Mouse (Mus musculus): Measurements from ENCODE around the gene Ak1.

Ak1 gene

DNA sequence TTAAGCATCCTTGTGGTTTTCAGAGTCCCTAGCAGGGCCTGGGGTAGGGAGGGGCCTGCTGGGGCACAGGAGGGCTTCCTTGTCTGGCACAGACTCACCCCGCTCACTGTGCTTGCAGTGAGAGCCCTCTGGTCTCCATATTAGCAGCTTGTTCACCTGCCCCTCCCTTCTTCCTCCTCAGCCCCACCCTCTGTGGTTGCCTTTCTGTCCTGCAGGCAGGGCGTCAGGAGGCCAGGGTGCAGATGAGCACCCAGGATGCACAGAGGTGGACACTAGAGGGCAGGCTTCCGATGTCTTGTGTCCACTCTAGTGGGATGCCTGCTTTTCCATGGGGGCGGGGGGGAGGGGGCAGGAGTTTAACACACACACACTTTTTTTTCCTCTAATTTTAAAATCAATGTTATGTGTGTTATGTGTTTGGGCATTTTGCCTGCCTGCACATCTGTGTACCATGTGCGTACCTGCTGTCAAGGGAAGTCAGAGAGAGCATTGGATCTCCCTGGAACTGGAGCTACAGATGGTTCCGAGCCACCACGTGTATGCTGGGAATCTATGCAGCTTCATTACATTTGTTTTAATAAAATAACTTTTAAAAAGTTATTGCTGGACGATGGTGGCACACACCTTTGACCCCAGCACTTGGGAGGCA lies 20.0 kb upstream of the Ak1 start:
- peak; percentile 81 for DNase-seq

DNA sequence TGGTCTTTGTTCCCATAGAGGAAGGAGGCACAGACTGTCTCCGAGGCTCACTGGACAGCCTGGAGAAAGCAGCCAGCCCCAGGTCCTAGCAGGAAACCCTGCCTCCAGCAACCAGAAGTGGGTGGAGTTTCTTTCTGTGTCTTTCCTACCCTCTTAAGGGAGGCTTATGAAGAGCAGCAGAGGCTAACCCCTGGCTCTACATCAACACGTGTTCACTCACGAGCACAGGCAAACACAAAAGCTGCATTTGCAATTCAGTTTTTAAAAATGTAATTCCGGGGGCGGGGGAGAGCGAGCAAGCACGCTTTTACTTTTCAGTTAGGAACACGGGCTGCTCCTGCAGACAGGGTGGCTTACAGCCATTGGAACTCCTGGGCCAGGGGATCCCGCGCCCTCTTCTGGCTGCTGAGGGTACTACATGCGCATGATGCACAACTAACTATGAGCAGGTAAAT lies 18.9 kb upstream of the Ak1 start:
- peak; percentile 89 for DNase-seq

DNA sequence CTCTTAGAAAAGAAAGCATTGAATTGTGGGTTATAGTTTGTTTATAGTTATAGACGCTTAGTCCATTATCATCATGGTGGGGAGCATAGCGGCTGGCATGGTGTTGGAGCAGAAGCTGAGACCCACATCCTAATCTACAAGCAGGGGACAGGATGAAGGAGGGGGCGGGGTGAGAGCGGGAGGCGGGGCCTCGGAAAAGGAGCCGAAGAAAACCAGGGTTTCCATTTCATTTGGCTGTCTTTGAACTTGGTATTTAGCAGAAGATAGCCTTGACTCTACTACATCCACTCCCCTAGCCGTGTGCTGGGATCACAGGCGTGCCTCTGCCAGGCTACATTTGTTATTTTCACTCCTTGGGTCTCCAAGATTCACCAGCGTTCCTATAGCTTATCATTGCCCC lies 16.9 kb upstream of the Ak1 start:
- peak; percentile 46 for DNase-seq

DNA sequence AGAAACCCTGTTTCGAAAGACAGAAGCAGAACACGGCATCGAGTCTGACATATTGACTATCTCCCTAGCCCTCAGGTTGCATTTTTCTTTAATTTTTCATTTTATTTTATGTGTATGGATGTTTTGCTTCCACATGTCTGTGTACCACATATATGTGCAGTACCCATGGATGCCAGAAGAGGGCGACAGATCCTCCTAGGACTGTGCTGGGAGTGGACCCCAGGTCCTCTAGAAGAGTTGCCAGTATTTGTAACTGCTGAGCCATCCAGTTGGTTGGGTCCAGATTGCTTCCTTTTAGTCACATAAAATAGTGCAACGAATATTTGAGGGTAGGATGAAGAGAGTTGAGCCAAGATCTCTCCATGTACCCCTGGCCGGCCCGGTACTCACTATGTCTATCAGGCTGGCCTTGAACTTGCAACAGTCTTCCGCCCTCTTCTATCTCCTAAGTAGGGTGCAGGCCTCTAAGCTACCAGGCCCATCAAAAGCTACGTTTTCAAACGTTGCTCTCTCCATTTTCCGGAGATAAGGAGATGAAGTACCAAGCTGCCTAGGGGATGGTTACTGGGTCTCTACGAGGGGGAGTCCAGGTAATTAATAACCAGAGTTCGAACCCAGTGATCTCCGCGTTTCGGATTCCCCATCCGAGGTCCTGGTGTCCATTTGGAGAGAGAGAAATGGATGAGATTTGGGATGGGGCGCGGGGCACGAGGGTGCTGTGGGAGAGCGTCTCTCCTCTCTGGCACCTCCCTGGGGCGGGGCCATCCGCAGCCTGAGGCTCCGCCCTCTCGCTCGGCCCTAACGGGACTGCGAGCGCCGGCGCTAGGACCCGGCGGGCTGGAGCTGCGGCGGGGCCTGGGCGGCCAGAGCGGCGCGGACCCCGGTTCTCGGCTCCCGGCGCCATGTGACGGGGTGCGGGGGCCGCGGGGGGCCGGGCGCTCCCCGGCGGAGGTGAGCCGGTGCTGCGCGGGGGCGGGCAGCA lies 15.1 kb upstream of the Ak1 start:
- peak; percentile 94 for DNase-seq

DNA sequence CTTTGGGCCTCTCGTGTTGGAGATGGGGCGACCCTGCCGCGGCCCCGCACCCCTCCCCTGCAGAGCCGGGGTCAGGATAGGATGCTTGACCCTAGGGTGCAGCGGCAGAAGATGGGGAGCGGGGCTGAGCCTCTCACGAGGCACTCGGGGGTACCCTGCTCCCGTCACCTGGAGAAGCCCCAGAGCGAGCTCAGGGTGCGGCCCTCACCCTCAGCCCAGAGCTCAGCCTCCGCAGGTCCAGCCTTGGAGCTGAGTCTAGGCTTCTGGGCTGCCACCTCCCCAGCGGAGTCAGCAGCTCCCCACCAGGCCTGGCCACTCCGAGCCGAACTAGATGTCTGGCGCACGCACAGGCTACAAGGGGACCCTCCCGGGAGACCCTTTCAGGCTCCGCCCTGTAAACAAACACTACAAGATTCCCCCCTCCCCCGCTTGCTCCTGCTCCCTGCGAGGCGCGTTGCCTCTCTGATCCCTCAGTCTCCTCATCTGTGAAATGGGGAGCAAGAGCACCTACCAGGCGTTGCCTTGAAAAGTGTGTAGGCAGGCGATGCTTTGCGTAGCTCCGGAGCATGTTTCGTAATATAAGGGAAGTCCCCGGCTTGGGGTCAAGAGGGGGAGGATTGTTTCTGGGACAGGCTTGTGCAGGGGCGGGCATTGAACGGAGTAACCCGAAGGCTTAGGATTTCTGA lies 14.2 kb upstream of the Ak1 start:
- peak; percentile 60 for DNase-seq

DNA sequence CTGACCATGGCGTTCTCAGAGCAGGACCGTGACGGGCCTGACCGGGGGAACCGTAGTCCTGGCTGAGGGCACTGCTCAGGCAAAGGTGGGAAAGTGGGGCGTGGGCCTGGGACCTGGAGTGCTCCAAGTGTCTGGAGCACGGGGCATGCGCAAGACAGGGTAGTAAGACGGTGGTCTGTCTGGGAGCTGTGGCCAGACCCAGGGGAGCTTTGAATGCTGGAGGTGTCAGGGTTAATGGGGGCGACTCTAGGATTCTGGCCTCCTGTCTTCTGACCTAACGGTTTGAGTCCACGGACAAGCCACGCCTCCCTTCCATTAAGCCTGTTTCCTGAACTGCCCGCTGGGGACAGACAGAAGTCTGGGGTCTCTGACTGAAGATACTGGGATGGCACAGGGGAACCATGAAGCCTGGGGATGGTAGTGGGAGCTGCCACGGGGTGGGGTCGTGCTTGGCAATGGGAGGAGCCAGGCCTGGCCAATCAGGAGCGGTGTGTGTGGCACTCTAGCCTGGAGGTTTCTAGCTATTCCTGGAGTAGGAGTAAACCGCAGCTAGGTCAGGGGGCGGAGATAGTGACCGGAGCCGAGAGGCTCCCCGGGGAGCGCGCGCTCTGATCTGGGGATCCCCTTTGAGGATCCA lies 13.3 kb upstream of the Ak1 start:
- DNase-seq: peak; percentile 88

DNA sequence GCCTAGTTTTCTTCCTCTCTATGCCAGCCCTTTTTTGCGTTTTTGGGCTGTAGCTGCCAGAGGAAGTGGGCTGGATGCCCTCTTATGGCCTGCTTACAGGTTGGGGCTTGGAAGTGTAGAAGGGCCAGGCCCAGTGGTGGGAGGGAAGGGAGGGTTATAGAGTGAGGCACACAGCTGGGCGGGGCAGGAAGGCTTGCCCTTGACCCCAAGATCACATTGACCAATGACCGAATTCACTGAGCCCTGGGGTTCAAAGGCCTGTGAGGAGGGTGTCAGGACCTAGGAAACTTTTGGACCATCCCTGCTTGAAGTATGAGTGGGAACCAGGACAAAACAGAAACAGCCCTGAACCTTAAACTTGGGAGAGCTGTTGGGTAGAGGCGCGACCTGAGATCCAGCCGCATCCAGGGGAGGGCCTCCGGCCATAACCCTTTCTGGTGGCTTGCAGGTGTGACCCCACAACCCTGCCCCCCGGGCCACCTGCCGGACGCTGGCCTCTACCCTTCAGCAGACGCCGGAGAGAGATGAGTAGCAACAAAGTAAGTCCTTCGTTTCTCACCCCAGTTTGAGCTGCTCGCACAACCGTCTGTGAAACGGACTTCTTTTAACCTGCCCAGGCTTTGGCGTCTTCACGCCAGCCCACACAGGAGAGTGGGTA lies 12.7 kb upstream of the Ak1 start:
- no peak for DNase-seq

DNA sequence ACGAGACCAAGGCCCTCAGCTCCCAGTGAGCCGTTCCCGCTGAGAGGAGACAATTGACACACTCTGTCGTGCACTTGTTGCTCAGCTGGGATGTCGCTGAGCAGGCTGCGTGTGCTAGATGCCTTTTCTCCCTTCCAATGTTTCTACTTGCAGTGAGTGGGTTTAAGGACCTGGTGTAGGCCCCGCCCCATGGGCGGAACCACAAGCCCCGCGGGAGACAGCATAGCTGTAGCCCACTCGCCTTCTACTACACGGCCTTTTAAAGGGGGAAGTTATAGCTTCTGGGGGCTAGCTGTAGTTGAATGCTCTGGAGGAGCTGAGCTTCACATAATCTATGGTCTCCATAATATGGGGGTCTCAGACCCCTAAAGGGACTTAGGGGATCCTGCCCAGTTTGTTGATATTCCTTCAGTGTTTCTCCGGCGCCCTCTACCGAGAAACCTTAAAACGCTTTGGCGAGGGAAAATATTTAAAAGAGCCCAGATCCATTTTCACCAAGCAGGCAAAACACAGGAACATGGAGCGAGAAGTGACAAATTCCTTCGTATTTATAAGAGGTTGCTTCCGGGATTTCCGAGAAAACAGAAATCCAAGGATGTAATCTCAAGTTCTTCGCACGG lies 10.8 kb upstream of the Ak1 start:
- DNase-seq: peak; percentile 60

DNA sequence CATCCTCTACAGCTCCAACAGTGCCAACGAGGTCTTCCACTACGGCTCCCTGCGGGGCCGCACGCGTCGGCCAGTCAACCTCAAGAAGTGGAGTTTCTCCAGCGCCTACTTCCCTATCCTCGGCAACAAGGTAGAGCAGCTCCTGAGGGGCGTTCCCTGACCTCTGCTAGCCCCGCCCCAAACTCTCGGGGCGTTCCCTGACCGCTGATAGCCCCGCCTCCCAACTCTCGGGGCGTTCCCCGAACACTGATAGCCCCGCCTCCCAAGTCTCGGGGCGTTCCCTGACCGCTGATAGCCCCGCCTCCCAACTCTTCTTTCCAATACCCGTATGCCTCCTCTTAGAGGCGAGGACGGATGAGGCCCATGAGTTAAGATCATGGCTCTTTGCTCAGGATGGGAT lies 9.3 kb upstream of the Ak1 start:
- peak; percentile 78 for DNase-seq

DNA sequence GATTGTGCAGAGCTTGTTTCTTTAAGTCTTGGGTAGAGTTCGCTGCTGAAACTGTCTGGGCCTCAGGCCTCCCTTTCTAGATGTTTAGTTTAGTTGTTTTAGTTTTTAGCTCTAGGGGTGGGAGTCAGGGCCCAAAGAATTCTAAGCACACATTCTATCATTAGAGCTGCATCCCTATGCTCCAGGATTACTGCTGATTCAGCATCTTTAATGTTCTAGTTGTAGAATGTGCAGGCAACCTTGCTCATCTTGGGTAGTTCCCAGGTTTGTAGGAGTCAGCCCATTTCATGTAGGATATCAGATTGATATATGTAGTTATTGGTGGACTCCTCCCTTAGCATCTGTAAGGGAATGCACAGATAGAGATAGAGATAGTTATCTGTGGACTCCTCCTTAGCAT lies 4.4 kb upstream of the Ak1 start:
- no peak for DNase-seq

DNA sequence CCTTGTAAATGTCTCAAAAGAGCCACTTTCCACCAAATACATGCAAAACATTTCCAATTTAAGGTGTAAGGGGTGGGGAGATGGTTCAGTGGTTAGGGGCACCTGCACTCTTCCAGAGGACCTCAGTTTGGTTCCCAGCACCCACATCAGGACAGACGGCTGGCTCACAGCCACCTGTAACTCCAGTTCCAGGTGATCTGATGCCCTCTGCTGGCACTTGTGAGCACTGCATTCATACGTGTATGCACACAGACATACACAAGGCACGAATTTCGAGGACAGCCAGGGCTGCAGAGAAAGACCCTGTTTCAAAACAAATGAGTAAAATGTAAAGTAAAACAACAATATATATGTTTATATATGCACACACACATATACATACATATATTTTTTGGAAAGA lies 4.0 kb upstream of the Ak1 start:
- DNase-seq: peak; percentile 38

DNA sequence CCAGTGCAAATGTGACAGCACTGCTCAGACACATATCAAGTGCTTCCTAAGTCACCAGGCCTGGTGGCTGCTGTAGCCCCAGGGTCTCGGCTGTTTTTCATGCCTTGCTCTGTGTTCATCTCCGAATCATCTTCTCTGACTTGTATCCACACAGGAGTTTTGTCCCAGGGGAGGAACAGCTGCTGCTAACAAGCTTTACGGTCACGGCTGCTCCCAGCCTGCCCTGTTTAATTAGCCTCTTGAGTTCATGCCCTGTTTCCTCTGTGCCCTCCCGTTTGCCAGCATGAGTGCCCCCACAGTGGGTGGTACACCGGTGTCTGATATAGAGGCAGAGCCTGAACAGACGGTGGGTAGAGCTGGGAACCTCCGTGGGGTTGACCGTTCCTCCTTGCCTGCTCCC lies 3.5 kb upstream of the Ak1 start:
- no peak for DNase-seq

DNA sequence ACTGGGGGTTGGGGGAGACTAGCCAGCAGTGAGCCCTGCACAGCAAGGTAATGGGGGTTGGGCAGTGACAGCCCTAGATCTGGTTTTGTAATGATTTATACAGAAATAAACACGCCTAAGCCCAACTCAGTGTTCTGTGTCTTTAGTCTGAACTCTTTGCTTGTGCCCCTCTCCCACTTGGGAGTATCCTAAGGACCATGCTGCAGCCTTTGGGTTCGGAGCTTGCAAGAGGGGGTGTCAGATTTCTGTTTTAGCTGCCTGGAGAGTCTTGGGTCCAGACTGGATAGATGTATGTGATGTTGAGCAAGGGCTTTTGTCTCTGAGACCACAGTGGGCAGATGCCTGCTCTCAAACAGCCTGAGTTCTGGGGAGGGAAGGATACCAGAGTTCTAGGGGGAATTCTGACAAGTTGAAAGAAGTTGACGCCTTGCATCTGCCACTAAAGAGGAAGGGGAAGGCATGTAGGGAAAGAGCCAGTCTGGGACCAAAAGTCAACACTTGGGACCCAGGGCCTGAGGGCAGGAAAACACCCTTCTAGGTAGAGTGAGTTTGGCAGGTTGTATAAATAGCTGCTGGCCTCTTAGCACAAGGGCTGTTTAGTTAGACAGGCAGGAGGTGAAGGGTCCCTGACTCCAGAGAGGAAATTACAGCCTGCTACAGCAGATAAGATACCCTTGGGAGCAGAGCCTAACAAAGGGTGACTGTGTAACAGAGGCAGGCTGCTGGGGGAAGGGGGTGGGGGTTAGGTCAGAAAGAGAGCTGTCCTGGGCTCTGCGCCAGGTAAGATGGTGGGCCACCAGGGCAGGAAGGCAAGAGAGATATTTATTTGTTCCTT lies 659 bp upstream of the Ak1 start:
- DNase-seq: peak; percentile 42

DNA sequence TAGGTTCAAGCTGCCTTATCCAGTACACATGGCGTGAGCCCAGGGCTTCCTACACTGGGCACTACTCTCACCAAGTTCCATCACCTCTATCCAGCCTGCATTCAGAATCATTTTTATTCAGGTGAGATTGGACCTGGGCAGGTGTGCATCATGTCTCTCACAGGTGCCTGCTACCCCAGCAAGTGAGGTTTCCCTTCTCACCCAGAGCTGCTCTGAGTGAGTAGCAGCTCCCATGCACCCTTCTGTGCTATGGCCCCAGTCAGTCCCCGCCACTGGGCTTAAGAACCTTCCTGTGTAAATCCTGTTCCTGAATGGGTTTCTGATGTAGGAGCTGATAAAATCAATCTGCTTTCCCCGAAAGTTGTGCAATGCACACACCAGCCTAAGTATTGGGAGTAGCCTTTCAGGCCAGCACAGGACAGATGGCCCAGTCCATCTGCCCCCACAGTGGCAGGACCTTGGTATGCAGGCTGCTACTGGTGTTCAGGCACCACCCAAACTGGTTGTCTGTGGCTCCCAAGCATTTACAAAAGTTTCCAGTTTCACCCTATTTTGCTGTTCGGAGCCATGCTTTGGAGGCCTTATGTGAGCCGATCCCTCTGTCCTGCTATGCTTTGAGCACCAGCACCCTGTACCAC lies 2.7 kb downstream of the Ak1 start:
- DNase-seq: no peak

DNA sequence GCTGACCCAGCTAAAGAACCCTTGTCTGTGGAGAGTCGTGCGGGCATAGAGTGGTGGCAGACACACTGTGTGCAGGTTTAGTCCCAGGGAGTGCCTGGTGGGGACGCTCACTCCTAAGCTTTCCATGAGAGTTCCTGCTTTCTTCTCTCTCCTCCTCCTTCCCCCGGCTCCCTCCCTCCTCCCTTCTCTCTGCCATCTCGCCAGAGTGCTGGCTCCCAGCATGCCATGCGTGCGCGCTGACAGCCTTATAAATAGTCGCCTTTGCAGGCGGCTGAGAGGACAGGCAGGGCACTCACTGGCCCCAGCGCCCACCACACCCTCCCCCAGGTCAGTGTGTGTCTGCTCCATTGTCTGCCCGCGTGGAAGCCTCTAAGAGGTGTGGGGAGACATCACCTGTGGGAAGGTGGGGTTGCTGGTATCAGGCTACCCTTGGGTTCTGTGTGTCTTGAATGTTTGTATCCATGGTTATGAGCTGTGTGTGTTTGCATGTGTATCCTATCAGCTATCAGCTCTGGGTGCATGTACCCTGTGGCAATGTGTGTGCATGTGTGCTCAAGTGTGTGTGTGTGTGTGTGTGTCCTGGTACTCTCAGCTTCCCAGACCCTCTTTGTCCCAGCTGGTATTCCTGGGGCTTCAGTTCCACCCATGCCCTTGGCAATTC lies 3.8 kb downstream of the Ak1 start:
- peak; percentile 62 for DNase-seq

DNA sequence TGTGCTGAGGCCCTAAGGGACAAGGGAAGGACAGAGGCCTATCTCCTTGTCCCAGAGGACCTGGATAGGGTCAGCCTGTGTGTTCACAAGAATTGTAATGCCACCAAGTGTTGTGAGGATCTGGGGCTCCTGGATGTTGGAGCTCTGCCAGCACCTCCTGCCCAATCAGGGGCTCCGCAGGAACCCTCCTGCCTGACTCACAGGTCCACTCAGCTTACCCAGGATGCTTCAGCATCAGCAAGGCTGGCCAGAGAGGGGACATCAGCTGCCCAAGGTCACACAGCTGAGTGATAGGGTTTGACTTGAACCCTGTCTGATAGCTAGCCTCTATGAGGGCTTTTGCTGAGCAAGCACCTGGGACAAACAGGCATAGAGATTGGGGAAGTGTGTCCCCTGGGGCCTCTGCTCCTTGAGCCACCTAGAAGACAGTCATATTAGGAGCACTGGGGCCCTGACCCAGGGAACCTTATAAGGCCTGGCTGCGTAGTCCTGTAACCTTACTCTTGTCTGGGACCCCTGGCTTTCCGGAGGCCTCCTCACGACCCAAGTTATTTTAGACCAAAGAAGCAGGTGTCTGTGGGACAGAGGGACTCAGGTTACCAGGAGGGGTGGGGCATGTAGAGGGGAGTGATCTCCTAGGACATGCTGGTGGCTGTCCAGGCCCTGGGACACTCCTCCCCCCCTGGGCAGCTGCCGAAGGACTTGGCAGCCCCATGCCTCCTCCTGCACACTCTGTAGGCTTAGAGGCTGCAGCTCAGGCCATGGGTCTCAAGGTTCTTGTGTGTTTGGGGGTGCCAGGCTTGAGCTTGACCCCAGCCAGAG lies 4.5 kb downstream of the Ak1 start:
- DNase-seq: no peak

DNA sequence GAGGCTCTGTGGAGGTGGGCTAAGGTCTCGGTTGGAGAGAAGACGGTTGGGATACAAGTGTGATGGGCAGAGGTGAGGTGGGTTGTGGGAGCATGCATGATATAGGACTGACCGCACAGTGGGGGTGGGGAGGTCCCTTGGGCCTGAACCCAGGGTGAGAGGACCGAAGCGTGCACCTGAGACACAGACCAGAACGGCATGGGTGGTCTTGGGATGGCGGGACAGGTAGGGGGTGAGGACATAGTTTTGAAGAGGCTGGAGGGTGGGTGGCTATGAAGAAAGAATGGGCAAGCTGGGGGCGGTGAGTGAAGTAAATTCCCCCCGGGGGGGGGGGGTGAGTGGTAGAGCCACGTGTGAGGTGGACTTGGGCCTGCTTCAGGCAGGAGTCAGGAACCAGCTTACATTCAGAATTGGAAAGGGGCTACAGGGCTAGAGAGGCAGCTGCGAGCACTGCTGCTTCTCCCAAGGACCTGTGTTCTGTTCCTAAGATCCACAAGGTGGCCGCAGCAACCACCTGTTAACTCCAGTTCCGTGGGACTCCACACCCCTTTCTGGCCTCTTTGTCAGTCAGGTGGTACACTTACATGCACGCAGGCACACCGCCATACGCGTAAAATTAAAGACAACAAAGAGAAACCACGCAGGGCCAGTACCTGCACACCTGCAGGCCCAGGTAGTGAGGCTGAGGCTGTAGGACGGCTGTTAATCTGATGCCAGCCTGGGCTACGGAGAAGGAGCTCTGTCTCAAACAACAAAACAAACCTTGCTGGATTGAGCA lies 5.9 kb downstream of the Ak1 start:
- DNase-seq: no peak

DNA sequence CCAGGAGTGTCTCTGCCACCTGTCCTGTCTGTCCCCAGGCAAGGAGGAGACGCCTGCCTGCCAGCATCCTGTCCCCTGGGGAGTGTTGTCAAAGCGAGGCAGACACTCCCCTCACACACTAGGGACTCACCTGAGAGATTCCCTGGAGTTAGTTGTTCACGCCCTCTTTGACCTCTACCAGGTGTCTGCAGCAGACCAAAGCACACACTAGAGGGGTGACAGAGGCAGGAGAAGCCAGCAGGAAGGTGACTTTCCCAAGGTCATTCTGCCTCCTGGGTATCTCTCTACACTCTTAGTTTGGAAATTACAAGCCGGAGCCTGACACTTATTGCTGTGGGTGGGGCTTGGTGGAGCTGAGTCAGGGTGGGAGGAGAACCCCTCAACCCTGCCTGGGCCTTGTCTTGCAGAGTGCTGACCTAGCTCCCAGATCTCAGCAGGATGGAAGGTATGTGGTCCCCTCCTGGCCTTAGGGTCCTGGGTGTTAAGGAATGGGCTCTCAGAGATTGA lies 6.5 kb downstream of the Ak1 start:
- no peak for DNase-seq

All from liver (tissue).